Mouse (Mus musculus): ENCODE measurements at regions not wholly inside any gene's neighbourhood (a gene's known extent, or its start where the extent isn't known, plus 50 kb on each side); places are given as distances from the start of the nearest gene placed in this dataset.

- TF ChIP-seq POLR2AphosphoS5 (IDR thresholded peaks at IDR 0.05; ENCODE audit: borderline replicate concordance, low read depth, low read length): no peak
- TF ChIP-seq CTCF (IDR thresholded peaks at IDR 0.05 in 2 of 3, conservative IDR thresholded peaks at IDR 0.05 in 1 of 3; ENCODE audit: control insufficient read depth in 1 of 3, insufficient read depth in 1 of 3, low read depth in 2 of 3, low read length in 3 of 3, poor library complexity in 1 of 3, severe bottlenecking in 1 of 3): no peak
- TF ChIP-seq HCFC1 (IDR thresholded peaks at IDR 0.05; ENCODE audit: low read depth, low read length): no peak
- TF ChIP-seq TCF12 (IDR thresholded peaks at IDR 0.05; ENCODE audit: low read depth, low read length): no peak
- no peak for TF ChIP-seq POLR2A (IDR thresholded peaks at IDR 0.05; ENCODE audit: control insufficient read depth in 1 of 2, insufficient read depth in 1 of 2, low read depth in 1 of 2, low read length in 2 of 2, poor library complexity in 1 of 2)
- no peak for TF ChIP-seq ETS1 (IDR thresholded peaks at IDR 0.05; ENCODE audit: low read depth, low read length)
- no peak for TF ChIP-seq NELFE (IDR thresholded peaks at IDR 0.05; ENCODE audit: low read depth, low read length)
Observed at GRCm38 (mm10) chr9:46541001-46541400, 221.2 kb upstream of the 4931429L15Rik start.

Measured in MEL (cell line).